Mouse (Mus musculus): ENCODE data around the gene Cxcl2.

The Cxcl2 gene

DNA sequence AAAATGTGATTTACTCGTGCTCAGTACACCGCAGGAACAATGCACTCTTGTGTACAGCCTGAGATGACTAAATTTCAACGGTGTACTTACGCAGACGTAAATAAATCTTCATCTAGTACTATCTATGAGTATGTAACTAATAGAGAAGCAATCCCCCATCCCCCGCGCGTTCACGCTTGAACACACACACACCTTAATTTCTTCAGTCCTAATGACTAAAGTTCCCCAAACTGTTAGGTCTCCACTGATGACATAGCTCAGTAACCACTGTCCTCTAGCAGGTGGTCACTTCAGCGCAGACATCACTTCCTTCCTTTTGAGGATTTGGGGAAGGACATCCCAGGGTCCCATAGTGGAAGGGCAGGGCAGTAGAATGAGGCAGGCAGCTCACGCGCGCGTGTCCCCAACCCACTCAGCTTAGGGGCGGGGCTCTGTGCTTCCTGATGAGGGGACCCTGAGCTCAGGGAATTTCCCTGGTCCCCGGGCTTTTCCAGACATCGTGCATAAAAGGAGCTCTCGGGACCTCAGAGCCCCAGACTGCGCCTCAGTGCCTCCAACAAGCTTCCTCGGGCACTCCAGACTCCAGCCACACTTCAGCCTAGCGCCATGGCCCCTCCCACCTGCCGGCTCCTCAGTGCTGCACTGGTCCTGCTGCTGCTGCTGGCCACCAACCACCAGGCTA, at the start of gene Cxcl2:
Gene Cxcl2 (plus strand): TSS at position 533 of the 682 bp plus-strand sequence.
- POLR2A ChIA-PET = interaction anchor here in 2 of 4 experiments (0.7 to 2.2 kb wide), 3 partner anchors 13 to 92 kb away, joined by 3 to 10 read pairs (median 4); partner anchors contain the start of gene Cxcl1 (in 1 of the 2)
- CTCF ChIA-PET = interaction anchor here (0.6 to 1.6 kb wide), 6 partner anchors 10 to 243 kb away, joined by 3 to 7 read pairs (median 4); partner anchors contain the start of gene Cxcl3 (in 1 of the 4)

DNA sequence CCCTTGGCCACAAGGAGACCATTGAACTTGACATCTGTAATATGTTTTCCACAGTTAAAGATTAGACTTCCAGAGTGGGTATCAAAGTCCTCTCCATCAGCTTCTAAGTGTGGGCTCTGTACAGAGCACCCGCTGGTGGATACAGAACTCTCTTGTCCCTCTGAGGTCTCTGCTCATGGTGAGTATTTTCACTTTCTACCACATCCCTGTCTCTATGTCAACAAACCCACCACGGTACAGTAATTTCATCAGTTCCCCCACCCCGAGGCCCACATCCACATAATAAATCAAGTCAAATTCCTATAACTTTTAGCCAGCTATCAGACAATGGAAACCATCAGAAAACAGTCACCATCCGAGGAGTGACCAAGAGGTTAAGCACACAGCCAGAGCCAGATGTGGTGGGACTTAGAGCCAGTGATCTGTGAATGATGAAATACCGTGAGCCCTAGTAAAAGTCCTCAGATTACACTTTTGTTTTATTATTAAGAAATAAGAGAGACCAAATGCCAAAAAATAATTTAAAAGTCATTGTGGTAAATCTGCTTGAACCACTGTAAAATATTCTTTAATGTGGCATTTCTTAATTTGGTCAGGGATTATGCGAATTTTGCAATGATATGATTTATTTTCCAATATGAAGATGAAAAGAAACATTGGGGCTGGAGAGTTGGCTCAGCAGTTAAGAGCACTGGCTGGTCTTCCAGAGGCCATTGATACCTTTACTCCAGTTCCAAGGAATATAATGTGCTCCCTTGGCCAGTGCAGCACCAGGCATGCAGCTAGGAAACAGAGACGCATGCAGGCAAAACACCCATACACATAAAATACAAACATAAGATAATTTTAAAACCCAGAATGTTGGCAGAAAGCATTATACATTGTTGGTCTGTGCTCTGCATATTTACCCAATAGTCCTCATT, 48.1 kb upstream of the Cxcl2 start:
- CTCF ChIA-PET = no interaction called here
- POLR2A ChIA-PET = no interaction called here

DNA sequence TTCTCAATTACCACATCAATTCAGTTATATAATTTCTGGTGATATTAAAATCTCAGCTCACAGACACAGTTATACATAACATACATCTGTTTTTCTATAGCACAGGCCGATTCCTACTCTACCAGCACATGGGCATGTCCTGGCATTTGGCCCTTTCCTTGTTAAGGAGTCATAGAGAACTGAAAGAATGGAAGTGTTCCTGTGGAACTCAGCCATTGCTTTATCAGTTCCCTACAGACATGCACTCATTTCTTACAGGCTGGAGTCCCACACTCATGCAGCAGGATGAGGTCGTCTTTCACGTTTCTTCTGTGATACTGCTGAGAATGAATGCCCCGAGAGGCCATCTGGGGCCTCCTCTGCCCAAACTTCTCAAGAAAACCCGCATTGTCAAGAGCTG, 46.2 kb upstream of the Cxcl2 start:
- CTCF ChIA-PET = no interaction called here
- POLR2A ChIA-PET = no interaction called here

DNA sequence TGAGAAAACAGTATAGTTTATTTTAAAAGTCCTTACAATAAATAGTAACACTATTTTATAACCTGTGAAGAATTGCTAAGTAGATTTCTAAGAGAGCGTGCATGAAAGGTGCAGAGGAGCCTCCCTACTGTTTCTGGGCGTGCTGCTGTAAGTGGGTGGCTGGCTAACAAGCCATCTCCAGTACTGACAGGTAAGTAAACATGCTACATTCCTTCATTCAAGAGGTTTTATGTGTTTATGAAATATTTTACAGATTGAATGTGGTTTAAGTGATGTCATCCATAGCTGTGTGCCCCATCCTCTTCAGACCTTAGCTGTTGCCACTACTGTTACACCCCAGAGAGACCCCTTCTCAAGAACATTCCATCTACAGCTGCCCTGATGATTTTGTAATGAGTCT, 45.2 kb upstream of the Cxcl2 start:
- CTCF ChIA-PET = no interaction called here
- POLR2A ChIA-PET = no interaction called here

DNA sequence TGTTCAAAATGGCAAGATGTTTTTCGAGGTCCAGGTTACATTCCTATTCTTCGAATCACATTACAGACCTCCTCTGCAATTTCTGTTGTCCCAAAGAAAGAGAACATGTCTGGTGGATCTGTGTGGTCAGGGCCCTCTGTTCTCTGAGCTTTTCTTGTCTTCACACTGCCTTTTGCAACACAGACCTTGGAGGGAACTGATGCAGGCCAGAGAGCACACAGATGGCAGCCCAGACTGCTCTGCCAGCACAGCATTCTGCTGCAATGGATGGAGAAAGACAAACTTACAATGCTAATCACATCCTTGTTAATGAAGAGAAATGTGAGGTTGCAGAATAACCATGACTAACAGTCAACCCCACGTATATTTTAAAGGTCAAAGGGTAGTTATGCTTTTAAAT, 44.6 kb upstream of the Cxcl2 start:
- ChIA-PET CTCF (no interaction called here), POLR2A (no interaction called here)

DNA sequence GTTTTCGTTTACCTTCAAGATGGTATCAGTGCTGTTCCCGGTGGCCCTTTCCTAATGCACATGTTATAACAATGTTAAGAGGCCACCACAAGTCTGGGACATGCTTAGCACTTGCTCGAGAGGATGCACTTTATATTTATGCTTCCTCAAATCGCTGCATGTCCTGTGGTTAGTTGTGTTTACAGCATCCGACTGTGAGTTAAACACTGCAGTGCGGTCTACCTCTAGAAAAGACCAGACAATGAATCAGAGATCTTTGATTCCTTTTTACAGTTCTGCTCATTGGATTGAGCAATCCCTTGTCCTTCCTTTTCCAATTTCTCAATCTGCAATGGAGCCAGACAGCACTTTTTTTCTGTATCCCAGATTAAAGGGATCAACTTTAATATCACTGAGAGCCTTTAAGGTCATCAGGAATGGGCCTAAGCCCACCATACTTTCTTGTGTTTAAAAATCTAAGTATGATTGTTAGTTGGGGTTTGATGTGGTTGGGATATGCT, 41.7 kb upstream of the Cxcl2 start:
- CTCF ChIA-PET = no interaction called here
- POLR2A ChIA-PET = interaction anchor here in 1 of 4 experiments (0.7 kb wide), 1 partner anchor 11 kb away, joined by 3 read pairs; no protein-coding TSS in a partner anchor

DNA sequence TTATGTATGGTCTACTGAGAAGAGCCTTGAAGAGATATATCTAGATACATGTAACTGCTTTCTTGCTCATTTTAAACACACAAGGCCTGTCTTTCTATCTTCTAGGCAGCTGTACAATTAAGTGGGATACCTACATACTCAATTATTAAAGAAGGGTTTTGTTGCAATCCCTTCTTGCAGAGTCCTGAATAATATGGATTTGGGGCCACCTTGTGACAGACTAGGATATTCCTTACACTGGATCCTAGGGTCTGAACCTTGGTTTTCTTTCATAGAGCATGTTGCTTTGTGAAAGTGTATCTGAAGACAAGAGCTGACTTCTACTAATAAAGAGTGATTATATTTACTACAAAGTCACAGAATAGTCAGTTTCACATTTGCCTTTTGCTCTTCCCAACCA, 36.9 kb upstream of the Cxcl2 start:
- ChIA-PET CTCF (interaction anchor here in 1 of 4 experiments (0.6 kb wide), 1 partner anchor 873 kb away, joined by 4 read pairs; no protein-coding TSS in a partner anchor), POLR2A (interaction anchor here in 1 of 4 experiments (0.6 kb wide), 1 partner anchor 54 kb away, joined by 4 read pairs; no protein-coding TSS in a partner anchor)

DNA sequence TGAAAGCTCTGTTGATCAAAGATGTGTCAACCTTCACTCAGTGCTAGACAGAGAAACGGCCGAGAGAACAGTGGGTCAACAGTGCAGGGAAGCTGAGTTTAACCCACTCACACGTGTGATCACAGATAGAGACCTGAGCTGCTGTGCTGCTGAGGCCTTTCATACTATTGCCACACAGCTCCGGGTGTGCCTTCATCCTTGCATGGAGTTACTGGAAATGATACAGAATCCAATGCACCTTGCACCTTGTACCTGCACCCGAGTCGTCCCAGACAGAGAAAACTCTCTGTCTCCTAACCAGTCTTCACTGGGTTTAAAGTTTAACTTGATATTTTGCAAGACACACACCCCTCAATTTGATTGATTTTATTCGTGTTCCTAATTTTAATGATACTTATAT, 31.3 kb upstream of the Cxcl2 start:
- ChIA-PET POLR2A (interaction anchor here in 2 of 4 experiments (0.5 to 0.6 kb wide), 2 partner anchors 10 to 31 kb away, joined by 3 to 4 read pairs; no protein-coding TSS in a partner anchor), CTCF (no interaction called here)

DNA sequence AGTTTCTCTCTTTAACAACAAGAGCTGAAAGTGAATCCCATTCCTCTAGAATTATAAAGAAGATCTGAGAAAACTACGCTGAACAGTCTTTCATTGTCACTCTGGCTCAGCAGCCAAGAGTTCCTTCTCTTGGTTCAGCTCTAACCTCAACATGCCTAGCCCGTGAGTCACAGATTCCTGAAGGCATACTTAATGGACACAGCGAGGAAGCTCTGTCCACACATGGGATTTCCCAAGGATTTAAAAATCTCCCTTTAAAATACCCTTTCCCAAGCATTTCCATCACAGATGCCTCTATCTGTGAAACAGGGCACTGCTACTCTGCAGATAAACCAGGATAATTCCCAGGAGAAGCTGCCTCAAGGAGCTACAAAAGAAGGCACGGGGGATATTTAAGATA, 27.6 kb upstream of the Cxcl2 start:
- CTCF ChIA-PET = no interaction called here
- POLR2A ChIA-PET = no interaction called here

DNA sequence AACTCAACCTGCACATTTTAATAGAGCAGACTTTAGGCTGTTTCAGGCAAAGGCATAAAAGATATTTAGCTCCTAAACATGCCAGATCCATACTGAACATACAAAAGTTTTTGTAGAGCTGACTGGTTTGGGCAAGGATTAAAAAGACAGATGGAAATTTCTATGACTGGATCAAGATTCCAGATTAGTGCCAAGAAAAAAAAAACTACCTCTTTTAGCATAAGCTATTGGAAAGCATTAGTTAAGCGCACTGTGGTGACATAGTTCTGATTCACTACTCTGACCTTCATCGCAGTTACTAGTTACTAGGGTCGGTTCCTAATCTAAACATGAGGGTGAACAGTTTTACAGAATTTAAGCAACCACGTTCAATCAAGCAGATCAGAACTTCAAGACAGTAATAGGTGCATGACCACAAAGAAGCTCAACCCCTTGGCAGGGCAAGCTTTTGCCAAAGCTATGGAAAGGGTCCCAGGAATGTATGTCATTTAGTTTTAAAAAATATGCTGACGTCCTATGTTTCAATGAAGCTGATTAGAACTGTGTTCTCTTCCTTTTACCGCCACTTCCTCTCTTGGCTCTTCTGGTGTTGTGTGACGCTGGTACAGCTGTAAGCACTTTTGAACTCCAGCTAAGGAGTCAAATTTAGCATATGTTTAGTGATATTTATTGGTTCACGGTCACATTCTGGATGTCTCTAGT, 27.0 kb upstream of the Cxcl2 start:
- ChIA-PET CTCF (no interaction called here), POLR2A (no interaction called here)

DNA sequence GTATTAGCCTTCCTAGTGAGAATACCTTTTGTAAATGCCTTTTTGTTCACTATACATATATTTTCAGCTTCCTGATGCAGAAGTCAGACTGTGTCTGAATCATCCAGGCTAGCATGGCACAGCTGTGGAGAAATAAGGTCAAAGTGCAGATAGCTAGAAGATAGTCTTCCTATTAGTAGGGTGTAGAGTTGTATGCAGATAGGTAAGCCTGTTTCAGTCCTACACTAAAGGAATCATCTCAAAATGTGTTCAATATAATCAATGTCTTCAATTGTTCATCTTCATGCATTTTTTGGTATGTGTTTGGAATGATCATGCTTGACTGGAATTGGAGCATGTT, 26.5 kb upstream of the Cxcl2 start:
- POLR2A ChIA-PET = no interaction called here
- CTCF ChIA-PET = no interaction called here

DNA sequence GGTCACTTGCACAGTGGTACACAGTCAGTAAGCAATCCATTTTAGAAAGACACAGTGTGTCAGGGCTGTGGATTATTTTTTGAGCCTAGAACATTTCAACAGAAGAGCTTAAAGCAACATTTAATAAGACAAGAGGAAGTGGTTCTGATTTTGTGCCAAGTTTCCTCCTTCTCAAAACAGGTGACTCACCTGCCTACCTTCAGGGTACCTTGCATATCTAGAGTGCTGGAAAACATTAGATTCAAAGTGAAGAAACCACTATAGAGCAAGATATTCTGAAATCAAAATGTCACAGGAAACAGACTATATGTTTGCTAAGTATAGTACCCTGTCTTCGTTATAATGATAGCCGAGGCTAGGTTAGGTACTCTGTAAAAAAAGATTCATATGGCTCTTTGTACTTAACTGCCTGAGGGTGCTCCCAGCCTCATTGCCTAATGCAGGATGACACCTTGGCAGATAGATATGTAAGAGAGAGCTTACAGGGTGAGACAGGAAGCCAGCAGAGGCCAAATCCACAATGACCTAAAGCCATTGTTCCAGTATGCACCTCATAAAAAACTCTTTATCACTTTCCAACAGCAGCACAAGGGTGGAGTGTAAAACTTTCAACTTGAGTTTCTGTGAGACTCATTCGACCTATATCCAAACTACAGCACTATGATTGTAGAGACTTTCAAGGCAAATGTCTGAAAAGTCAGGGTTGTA, 24.2 kb upstream of the Cxcl2 start:
- ChIA-PET CTCF (no interaction called here), POLR2A (no interaction called here)

DNA sequence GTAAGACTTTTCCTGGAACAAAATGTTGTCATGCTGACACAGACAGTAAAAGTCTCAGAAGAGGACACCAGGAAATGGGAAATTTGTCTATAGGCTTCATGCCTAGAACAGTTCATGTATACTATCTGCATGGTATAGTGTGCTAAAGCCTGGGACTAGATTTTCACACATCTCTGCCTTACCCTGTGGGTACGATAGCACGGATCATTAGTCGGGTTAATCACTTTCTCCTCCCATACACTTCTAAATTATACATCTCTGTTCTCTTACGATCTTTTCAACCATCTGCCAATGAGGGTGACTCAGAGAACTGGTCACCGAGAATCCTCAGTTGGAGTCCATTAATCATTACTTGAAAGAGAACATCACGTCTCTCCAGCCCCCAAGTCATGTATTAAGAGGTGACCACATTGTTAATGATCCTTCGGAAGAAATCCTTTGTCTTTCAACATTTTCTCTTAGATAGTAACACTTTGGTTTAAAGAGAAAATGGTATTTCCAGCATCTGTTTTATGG, 23.3 kb upstream of the Cxcl2 start:
- ChIA-PET CTCF (no interaction called here), POLR2A (no interaction called here)

DNA sequence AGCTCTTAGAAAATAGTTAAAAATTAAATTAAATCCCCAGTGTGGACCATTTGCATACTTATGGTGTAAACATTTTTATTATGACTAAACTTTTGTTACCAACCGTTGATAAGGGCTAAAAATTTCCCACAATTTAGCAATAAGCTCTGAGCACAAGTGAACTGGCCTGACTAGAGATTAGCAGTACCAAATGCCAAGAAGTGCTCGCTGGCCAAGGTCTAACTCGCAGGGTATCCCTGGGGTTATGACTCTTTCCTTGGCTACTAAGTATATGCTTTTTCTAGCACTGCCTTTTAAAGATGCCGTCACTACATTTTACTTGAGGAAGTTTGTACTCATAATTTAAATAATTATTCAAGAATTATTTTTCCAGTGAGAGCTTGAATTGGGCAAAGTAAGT, 22.6 kb upstream of the Cxcl2 start:
- POLR2A ChIA-PET = interaction anchor here in 1 of 4 experiments (0.6 kb wide), 1 partner anchor 106 kb away, joined by 3 read pairs; no protein-coding TSS in a partner anchor
- CTCF ChIA-PET = no interaction called here

DNA sequence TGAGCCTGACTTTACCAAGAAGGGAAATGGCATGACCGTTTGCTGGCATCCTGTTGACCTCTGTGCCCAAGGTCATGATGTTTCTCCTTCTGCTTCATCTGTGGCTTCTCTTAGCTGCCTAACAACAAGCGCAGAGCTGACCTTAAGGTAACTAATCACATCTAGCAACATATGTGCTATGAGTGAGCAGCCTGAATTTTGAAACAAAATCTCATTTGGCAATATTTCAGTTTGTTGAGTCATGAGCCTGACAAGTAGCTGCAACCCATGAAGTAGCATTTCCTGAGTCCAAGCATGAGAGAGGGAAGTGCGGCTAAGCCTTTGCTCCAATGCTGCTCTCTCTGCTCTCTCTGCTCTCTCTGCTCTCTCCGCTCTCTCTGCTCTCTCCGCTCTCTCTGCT, 22.0 kb upstream of the Cxcl2 start:
- POLR2A ChIA-PET = no interaction called here
- CTCF ChIA-PET = no interaction called here

DNA sequence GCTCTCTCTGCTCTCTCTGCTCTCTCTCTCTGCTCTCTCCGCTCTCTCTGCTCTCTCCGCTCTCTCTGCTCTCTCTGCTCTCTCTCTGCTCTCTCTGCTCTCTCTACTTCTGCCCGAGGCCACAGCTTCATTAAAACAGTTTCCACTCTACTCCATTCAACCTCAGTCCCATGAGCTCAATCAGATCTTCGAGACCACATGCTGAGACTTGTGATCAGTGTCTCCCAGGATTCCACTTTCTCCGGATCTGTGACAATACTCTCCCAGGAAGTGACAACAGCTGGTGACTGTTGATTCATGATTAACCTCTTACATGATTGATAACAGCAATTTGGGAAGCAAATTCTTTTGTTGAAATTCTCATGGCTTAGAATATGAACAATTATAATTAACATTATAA, 21.5 kb upstream of the Cxcl2 start:
- POLR2A ChIA-PET = no interaction called here
- CTCF ChIA-PET = interaction anchor here in 1 of 4 experiments (0.6 kb wide), 1 partner anchor 21 kb away, joined by 4 read pairs; no protein-coding TSS in a partner anchor

DNA sequence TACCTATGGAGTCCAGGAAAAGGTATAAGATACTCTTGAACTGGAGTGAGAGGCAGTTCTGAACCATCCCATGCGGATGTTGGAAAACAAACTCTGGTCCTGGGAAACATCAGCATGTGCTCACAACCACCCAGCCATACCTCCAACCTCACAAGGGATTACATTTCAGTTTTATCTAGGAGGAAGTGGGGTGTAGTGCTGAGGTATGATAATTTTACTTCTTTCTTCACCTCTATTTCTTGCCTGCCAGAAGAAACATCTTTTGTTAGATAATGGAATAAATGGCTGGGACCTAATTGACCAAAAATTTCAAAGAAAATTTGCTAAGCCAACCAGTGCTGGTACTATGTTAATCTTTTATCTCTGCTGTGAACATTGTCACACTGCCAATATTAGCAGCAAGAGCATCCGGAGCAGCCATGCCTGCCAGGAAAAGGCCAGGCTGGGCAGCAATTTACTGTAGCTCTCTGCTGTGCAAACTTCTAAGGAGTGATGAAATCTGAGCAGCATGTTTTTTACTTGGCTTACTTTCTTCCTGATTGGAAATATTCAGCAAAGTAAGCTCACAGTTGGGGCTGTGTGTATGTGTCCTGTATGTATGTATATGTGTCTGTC, 18.9 kb upstream of the Cxcl2 start:
- ChIA-PET POLR2A (no interaction called here), CTCF (no interaction called here)

DNA sequence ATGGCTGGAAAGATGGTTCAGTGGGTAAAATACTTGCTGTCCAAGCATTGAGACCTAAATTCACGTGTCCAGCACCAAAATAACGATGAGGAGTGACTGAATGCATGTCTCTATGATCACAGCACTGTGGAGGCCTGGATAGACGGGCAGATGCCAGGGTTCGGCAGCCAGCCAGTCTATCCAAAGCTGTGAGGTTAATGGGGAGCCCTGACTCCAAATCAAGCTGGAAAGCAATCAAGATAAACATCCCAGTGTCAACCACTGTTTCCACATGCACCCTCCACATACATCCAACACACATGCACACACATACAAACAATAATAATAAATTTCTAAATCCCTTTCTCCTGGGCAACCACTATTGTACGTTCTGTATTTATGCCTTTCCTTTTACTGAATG, 15.0 kb upstream of the Cxcl2 start:
- ChIA-PET POLR2A (interaction anchor here in 1 of 4 experiments (0.6 kb wide), 1 partner anchor 47 kb away, joined by 3 read pairs; no protein-coding TSS in a partner anchor), CTCF (interaction anchor here in 1 of 4 experiments (0.5 kb wide), 1 partner anchor 10 kb away, joined by 3 read pairs; no protein-coding TSS in a partner anchor)
